Mouse (Mus musculus): Measurements from ENCODE around the gene Gm10197. TPM values are rescaled to one million over a fixed set of nuclear protein-coding genes. Genes with fewer than 3 reads are reported as not detected.

The Gm10197 gene
- polyA plus RNA-seq, 1 experiment from 2014 or later, result not detected

DNA sequence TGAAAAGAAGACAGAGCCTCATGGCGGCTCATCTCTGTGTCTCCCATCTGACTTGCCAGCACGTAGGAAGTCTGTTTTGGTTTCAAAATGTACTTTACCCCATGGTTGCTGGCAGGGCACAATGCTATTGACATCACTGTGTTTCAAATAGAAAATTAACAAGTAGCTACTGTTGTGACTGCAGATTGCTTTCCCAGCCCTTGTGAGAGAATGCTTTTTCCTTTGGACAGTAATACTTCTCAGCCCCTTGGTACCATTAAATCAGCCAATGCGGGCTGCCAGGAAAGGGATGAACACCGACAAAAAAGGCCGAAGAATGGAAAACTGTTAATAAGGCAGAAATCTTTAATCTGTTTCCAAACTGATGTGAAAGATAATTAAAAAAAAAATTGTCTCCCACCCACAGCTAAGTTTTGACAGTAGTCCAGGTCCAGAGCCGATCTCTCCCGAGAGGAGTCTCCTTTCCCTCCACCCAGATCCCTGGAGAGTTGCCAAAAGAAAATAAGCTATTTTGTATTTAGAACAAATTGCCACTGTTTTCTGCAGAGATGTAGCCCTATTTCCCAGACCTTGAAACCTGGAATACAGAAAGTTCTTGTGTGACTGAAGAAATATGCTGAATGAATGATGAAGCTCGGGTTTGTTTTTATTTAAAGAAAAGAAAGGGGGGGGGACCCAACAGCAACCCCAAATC, 11.2 kb downstream of the Gm10197 start:
- 59% methylated on average over 8 of the region's 8 CpGs for WGBS
- no peaks in the 10 kb centered on the region for H3K9me3 ChIP-seq (ENCODE audit: control insufficient read depth, low read depth, low read length)
- H3K4me2 ChIP-seq (replicated peaks; ENCODE audit: low read depth, low read length), result peak overlapping the region; percentile 27; the same call in 1 of the 2 replicates
- no peak overlapping the region for H3K27ac ChIP-seq (ENCODE audit: low read length)
- H3K4me1 ChIP-seq (ENCODE audit: control insufficient read depth, insufficient read depth, low read length), result peaks cover 21% of the 10 kb centered on the region
- ATAC-seq (ENCODE audit: insufficient number of reproducible peaks, insufficient read depth, low FRiP score, low read depth), result no peak
- no peaks in the 10 kb centered on the region for H3K36me3 ChIP-seq (ENCODE audit: control insufficient read depth, insufficient read depth, low read length)
- no peak overlapping the region for H3K9ac ChIP-seq (replicated peaks; ENCODE audit: low read depth, low read length)
- no peaks in the 10 kb centered on the region for H3K27me3 ChIP-seq (ENCODE audit: control insufficient read depth, insufficient read depth, low read length)
- H3K4me3 ChIP-seq (ENCODE audit: low read depth, low read length), result no peak overlapping the region

DNA sequence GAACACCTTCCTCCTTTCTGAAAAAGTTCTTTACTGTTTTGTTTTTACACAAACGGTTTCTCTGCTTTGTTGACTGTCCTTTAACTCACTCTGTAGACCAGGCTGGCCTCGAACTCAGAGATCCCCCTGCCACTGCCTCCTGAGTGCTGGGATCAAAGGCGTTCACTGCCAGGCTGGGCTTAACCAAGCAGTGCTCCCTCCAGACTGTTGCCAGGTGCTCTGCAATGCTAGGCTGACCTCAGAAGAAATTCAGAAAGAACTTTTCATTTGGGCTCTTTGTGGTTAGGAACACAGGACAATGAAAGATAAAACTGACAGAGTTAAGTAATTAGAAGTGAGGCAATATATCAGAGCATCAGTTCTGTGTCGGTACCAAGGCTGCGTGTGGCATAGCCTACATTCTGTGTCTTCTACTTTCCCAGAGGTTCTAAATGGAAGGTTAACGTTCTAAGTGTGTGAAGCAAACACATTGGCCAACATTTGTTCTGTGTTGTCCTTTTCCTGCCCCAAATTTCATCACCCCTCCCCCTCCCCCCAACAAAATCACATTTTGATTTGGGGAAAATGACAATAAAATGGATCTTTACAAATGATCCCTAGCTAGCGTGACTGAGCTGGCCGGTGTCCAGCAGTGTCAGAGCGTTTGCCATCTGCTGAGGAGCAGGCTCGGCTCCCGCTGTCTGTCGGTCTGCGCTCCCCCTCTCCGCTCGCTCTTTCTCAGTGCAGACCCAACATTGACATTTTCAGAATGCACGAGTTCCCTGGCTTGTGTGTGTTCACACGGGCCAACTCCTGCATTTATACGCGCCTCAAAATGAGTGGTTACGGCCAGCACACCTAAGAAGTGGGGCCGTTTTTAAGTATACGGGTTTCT, 12.2 kb downstream of the Gm10197 start:
- Histone ChIP-seq H3K27ac (ENCODE audit: low read length) (0 out of 2 replicates have a peak overlapping the region, but pooled peaks have one; percentile 30), H3K9ac (replicated peaks; ENCODE audit: low read depth, low read length) (no peak overlapping the region), H3K4me2 (replicated peaks; ENCODE audit: low read depth, low read length) (peak overlapping the region; percentile 27), H3K9me3 (ENCODE audit: control insufficient read depth, low read depth, low read length) (no peaks in the 10 kb centered on the region), H3K27me3 (ENCODE audit: control insufficient read depth, insufficient read depth, low read length) (no peaks in the 10 kb centered on the region), H3K36me3 (ENCODE audit: control insufficient read depth, insufficient read depth, low read length) (no peaks in the 10 kb centered on the region), H3K4me1 (ENCODE audit: control insufficient read depth, insufficient read depth, low read length) (peaks cover 14% of the 10 kb centered on the region), H3K4me3 (ENCODE audit: low read depth, low read length) (no peak overlapping the region)
- 52% methylated on average over 22 of the region's 22 CpGs for WGBS
- no peak for ATAC-seq (ENCODE audit: insufficient number of reproducible peaks, insufficient read depth, low FRiP score, low read depth)

DNA sequence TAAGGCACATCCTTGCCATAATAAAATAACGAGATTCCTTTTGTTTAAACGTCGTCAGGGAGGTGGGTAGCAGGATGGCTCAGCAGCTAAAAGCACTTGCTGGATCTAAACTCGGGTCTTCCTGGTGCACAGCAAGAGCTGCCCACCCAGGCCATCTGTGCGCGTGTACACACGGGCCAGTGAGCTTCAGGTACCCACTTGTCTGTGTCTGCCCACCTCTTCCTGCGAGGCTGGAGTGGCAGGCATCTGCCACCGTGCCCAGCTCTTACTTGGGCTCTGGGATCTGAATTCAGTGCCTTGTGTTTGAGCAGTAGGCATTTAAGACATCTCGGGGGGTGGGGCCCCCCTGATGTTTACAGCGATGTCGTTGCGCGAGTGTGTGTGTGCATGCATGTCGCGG, 16.5 kb downstream of the Gm10197 start:
- no peak for ATAC-seq (ENCODE audit: insufficient number of reproducible peaks, insufficient read depth, low FRiP score, low read depth)
- no peaks in the 10 kb centered on the region for H3K9me3 ChIP-seq (ENCODE audit: control insufficient read depth, low read depth, low read length)
- H3K4me3 ChIP-seq (ENCODE audit: low read depth, low read length), result no peak overlapping the region
- peaks cover 10% of the 10 kb centered on the region for H3K4me1 ChIP-seq (ENCODE audit: control insufficient read depth, insufficient read depth, low read length)
- 87% methylated on average over 16 of the region's 16 CpGs for WGBS
- H3K27ac ChIP-seq (ENCODE audit: low read length), result no peak overlapping the region
- H3K36me3 ChIP-seq (ENCODE audit: control insufficient read depth, insufficient read depth, low read length), result no peaks in the 10 kb centered on the region; the same call in 1 of the 2 replicates
- H3K9ac ChIP-seq (replicated peaks; ENCODE audit: low read depth, low read length), result no peak overlapping the region
- no peak overlapping the region for H3K4me2 ChIP-seq (replicated peaks; ENCODE audit: low read depth, low read length)
- no peaks in the 10 kb centered on the region for H3K27me3 ChIP-seq (ENCODE audit: control insufficient read depth, insufficient read depth, low read length)

DNA sequence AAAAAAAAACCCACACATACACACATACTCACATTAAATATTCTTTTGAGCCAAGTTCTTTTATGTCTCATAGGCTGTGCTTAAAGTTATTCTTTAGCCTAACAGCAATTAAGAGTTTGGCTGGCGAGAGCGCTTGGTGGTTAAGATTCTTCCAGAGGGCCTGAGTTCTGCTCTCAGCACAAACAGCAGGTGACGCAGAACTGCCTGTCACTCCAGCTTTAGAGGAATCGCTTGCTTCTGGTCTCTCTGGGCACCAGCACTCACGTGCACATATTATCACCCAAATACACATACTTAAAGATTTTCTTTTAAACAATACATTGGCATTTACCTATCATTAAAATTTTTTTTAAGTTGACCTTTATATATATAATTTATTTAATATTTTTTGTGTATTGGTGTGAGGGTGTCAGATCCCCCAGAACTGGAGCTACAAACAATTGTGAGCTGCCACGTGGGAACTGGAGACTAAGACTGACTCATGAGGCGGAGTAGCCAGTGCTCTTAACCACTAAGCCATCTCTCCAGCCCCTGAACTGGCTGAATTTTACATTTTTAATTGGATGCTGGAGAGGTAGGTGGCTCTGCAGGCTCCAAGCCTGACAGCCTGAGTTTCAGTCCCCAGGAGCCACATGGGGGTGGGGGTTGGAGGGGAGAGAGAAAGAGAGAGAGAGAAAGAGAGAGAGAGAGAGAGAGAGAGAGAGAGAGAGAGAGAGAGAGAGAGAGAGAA, 17.1 kb downstream of the Gm10197 start:
- WGBS, result 87% methylated on average over 7 of the region's 7 CpGs
- H3K27me3 ChIP-seq (ENCODE audit: control insufficient read depth, insufficient read depth, low read length), result no peaks in the 10 kb centered on the region
- no peak overlapping the region for H3K4me2 ChIP-seq (replicated peaks; ENCODE audit: low read depth, low read length)
- H3K9ac ChIP-seq (replicated peaks; ENCODE audit: low read depth, low read length), result no peak overlapping the region
- no peak for ATAC-seq (ENCODE audit: insufficient number of reproducible peaks, insufficient read depth, low FRiP score, low read depth)
- H3K4me3 ChIP-seq (ENCODE audit: low read depth, low read length), result no peak overlapping the region
- H3K9me3 ChIP-seq (ENCODE audit: control insufficient read depth, low read depth, low read length), result no peaks in the 10 kb centered on the region
- H3K4me1 ChIP-seq (ENCODE audit: control insufficient read depth, insufficient read depth, low read length), result peaks cover 5% of the 10 kb centered on the region
- H3K27ac ChIP-seq (ENCODE audit: low read length), result no peak overlapping the region
- H3K36me3 ChIP-seq (ENCODE audit: control insufficient read depth, insufficient read depth, low read length), result no peaks in the 10 kb centered on the region; the same call in 1 of the 2 replicates

DNA sequence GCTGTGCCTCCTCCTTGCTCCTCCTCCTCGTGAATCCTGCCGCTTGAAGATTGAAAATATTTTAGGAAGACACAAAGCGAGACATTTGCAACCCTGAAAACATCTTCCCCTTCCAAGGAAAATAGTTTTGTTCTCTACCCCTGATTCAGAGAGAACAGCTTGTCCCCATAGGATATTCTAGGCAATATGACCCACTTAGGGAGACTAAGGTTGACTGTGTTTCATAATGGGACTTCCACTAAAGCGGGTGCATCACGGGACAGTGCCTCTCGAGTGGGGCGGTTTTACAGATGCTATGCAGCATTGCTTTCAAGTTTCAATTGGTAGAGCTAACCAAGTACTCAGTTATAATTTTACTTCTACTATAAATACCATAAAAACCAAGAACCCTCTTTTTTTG, 17.7 kb downstream of the Gm10197 start:
- Histone ChIP-seq H3K4me3 (ENCODE audit: low read depth, low read length) (no peak overlapping the region), H3K9me3 (ENCODE audit: control insufficient read depth, low read depth, low read length) (no peaks in the 10 kb centered on the region), H3K27ac (ENCODE audit: low read length) (no peak overlapping the region), H3K4me2 (replicated peaks; ENCODE audit: low read depth, low read length) (no peak overlapping the region), H3K36me3 (ENCODE audit: control insufficient read depth, insufficient read depth, low read length) (no peaks in the 10 kb centered on the region; the same call in 1 of the 2 replicates), H3K4me1 (ENCODE audit: control insufficient read depth, insufficient read depth, low read length) (no peaks in the 10 kb centered on the region), H3K9ac (replicated peaks; ENCODE audit: low read depth, low read length) (no peak overlapping the region), H3K27me3 (ENCODE audit: control insufficient read depth, insufficient read depth, low read length) (no peaks in the 10 kb centered on the region)
- WGBS, result 94% methylated on average over 7 of the region's 7 CpGs
- ATAC-seq (ENCODE audit: insufficient number of reproducible peaks, insufficient read depth, low FRiP score, low read depth), result no peak

DNA sequence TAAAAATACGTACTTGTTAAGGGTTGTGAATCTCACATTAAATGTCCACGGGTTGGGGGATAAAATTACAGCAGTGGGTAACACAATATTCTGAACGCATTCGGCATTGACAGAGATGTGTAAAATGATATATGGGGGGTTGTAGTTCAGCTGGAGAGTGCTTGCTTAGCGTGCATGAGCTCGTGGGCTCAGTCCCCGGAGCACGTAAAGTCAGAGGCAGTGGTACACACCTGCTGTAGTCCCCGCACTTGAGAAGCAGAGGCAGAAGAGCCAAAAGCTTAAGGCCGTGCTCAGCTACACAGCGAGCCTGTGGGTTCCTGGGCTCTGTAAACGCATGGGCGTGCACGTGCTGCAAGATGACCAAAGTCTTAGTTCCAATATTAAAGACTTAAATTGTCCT, 25.8 kb downstream of the Gm10197 start:
- 61% methylated on average over 14 of the region's 14 CpGs for WGBS
- ATAC-seq (ENCODE audit: insufficient number of reproducible peaks, insufficient read depth, low FRiP score, low read depth), result no peak
- no peak overlapping the region for H3K4me2 ChIP-seq (replicated peaks; ENCODE audit: low read depth, low read length)
- no peaks in the 10 kb centered on the region; the same call in 1 of the 2 replicates for H3K4me1 ChIP-seq (ENCODE audit: control insufficient read depth, insufficient read depth, low read length)
- no peak overlapping the region for H3K27ac ChIP-seq (ENCODE audit: low read length)
- H3K36me3 ChIP-seq (ENCODE audit: control insufficient read depth, insufficient read depth, low read length), result 0 out of 2 replicates have a peak, but pooled peaks cover 3% of the 10 kb centered on the region
- H3K9me3 ChIP-seq (ENCODE audit: control insufficient read depth, low read depth, low read length), result no peaks in the 10 kb centered on the region
- no peak overlapping the region for H3K4me3 ChIP-seq (ENCODE audit: low read depth, low read length)
- H3K27me3 ChIP-seq (ENCODE audit: control insufficient read depth, insufficient read depth, low read length), result no peaks in the 10 kb centered on the region
- H3K9ac ChIP-seq (replicated peaks; ENCODE audit: low read depth, low read length), result no peak overlapping the region

DNA sequence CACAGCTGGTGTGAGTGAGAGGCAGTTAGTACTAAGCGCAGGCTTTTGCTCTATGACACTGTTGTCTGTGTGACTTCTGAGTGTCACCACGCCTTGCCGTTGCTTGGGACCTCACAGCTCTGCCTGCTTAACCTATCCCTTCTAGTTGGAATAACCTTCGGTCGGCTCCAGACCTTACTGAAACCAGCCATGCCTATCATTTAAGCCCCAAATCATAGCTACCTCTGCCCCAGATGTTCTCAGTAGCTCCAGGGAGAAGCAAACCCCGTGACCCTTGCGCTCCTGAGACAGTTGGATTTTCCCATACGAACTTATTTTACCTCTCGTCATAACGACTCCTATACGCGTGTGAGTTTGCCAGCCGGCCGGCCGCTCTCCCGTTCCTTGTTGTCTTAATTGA, 27.5 kb downstream of the Gm10197 start:
- H3K4me2 ChIP-seq (replicated peaks; ENCODE audit: low read depth, low read length), result no peak overlapping the region
- 70% methylated on average over 16 of the region's 16 CpGs for WGBS
- H3K4me3 ChIP-seq (ENCODE audit: low read depth, low read length), result no peak overlapping the region
- no peak overlapping the region for H3K27ac ChIP-seq (ENCODE audit: low read length)
- peaks cover 5% of the 10 kb centered on the region; the same call in 1 of the 2 replicates for H3K4me1 ChIP-seq (ENCODE audit: control insufficient read depth, insufficient read depth, low read length)
- H3K36me3 ChIP-seq (ENCODE audit: control insufficient read depth, insufficient read depth, low read length), result 0 out of 2 replicates have a peak, but pooled peaks cover 3% of the 10 kb centered on the region
- no peaks in the 10 kb centered on the region for H3K9me3 ChIP-seq (ENCODE audit: control insufficient read depth, low read depth, low read length)
- ATAC-seq (ENCODE audit: insufficient number of reproducible peaks, insufficient read depth, low FRiP score, low read depth), result no peak
- no peaks in the 10 kb centered on the region for H3K27me3 ChIP-seq (ENCODE audit: control insufficient read depth, insufficient read depth, low read length)
- no peak overlapping the region for H3K9ac ChIP-seq (replicated peaks; ENCODE audit: low read depth, low read length)
